Mouse (Mus musculus): ENCODE data around the gene Nectin3. TPM values are rescaled to one million over a fixed set of nuclear protein-coding genes. Genes with fewer than 3 reads are reported as not detected.

Nectin3 gene
- 28.0 and 42.7 TPM in 2 replicates for polyA plus RNA-seq (2016; fragmentation: Nextera tagmentation; extraction: Ambion mirVana)

- H3K9me3 ChIP-seq (replicated peaks), result no peaks in the 10 kb centered on the region
- WGBS, result 11% methylated on average over 4 of the region's 4 CpGs
- H3K4me3 ChIP-seq, result peak within 1 kb of the TSS; percentile 92
- peaks cover 35% of the 10 kb centered on the region for H3K4me1 ChIP-seq
- DNase-seq (ENCODE audit: low spot score), result no peak
- no peaks in the 10 kb centered on the region for H3K36me3 ChIP-seq
- peaks cover 9% of the 10 kb centered on the region; the same call in 1 of the 2 replicates for H3K27me3 ChIP-seq (ENCODE audit: low read depth, poor library complexity, severe bottlenecking)
- peak within 1 kb of the TSS; percentile 98 for H3K27ac ChIP-seq (replicated peaks)
These were observed at the start of gene Nectin3 for GRCm38 (mm10) chr16:46498421-46498789. Gene Nectin3 (minus strand): TSS chr16:46498525.

- Histone ChIP-seq H3K36me3 (no peaks in the 10 kb centered on the region), H3K4me1 (no peaks in the 10 kb centered on the region), H3K27ac (replicated peaks) (no peak overlapping the region), H3K27me3 (ENCODE audit: low read depth, poor library complexity, severe bottlenecking) (no peaks in the 10 kb centered on the region), H3K4me3 (no peak overlapping the region), H3K9me3 (replicated peaks) (no peaks in the 10 kb centered on the region)
- no peak for DNase-seq (ENCODE audit: low spot score)
- 87% methylated on average over 3 of the region's 3 CpGs for WGBS
These were observed 39.8 kb upstream of the Nectin3 start for GRCm38 (mm10) chr16:46538092-46538491.

- H3K9me3 ChIP-seq (replicated peaks), result no peaks in the 10 kb centered on the region
- 86% methylated on average over 5 of the region's 5 CpGs for WGBS
- H3K4me1 ChIP-seq, result peaks cover 7% of the 10 kb centered on the region
- H3K27me3 ChIP-seq (ENCODE audit: low read depth, poor library complexity, severe bottlenecking), result no peaks in the 10 kb centered on the region
- H3K4me3 ChIP-seq, result no peak overlapping the region
- H3K27ac ChIP-seq (replicated peaks), result no peak overlapping the region
- no peak for DNase-seq (ENCODE audit: low spot score)
- H3K36me3 ChIP-seq, result no peaks in the 10 kb centered on the region
These were observed 34.3 kb upstream of the Nectin3 start for GRCm38 (mm10) chr16:46532465-46533254.

DNA sequence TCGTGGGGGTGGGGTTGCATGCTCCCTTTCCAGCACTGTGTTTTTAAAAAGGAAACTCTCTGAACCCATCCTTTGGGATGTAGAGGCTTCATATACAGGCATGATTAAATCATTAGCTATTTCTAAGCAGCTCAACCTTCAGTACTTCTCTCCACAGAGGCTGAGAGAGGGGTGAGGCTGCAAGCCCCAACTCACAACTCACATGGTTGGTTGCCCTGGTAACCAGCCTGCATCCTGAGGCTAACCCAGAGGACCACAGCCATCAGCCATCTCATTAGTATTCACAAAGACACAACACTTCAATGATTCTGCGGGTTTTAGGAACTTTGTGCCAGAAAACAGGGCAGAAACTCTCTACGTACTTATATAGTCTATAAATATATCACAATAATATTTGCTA, 32.7 kb upstream of the Nectin3 start:
- Histone ChIP-seq H3K27ac (replicated peaks) (no peak overlapping the region), H3K4me3 (no peak overlapping the region), H3K4me1 (peaks cover 7% of the 10 kb centered on the region), H3K36me3 (no peaks in the 10 kb centered on the region), H3K9me3 (replicated peaks) (no peaks in the 10 kb centered on the region), H3K27me3 (ENCODE audit: low read depth, poor library complexity, severe bottlenecking) (no peaks in the 10 kb centered on the region)
- 61% methylated on average over 3 of the region's 3 CpGs for WGBS
- peak; percentile 29 for DNase-seq (ENCODE audit: low spot score)

DNA sequence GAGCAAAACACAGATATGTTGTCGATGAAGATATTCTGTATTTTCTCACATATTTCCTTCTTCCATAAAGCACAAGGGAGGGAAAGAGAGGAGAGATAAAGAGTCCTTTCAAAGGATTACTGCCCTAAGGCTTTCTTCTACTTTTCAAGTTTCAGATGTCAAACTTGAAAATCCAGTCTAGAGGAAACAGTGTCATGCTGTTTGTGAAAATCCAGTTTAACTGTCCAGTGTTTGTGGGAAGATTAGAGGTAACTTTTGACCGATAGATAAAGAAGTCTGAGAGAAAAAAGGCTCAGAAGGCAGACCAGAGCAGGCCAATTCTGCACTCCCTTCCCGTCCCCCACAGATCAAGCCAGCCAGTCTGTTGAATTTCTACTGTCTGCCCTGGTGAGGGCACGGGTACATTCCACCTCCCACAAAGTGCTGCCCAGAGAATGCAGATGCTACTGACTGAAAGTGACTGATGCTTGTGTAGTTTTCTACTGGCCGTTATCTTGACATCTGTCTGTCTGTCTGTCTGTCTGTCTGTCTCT, 22.6 kb upstream of the Nectin3 start:
- DNase-seq (ENCODE audit: low spot score), result no peak
- Histone ChIP-seq H3K36me3 (no peaks in the 10 kb centered on the region), H3K9me3 (replicated peaks) (no peaks in the 10 kb centered on the region), H3K4me1 (no peaks in the 10 kb centered on the region; the same call in 1 of the 2 replicates), H3K27ac (replicated peaks) (no peak overlapping the region), H3K27me3 (ENCODE audit: low read depth, poor library complexity, severe bottlenecking) (no peaks in the 10 kb centered on the region), H3K4me3 (no peak overlapping the region)
- WGBS, result 72% methylated on average over 5 of the region's 5 CpGs

DNA sequence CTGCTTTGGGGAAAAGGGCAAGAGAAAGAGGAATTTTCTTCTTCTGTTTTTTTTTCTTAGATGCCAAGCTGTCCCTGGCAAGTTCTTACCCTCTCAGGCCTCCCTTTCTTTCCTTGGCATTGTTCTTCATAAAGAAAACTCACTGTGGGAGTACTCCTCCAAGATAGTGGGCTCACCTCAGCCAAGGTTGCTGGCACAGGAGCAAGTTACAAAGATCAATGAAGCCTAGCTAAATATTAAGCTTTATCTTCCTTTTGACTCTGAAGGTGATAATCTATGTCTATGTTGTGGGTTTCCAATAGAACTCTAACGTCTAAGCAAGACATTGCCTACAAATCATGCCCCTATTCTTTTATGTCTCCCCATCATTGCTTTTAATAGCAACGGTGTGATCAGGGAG, 21.3 kb upstream of the Nectin3 start:
- Histone ChIP-seq H3K27ac (replicated peaks) (no peak overlapping the region), H3K4me1 (no peaks in the 10 kb centered on the region), H3K4me3 (no peak overlapping the region), H3K27me3 (ENCODE audit: low read depth, poor library complexity, severe bottlenecking) (no peaks in the 10 kb centered on the region), H3K9me3 (replicated peaks) (no peaks in the 10 kb centered on the region), H3K36me3 (no peaks in the 10 kb centered on the region)
- 84% methylated on average over 2 of the region's 2 CpGs for WGBS
- no peak for DNase-seq (ENCODE audit: low spot score)

DNA sequence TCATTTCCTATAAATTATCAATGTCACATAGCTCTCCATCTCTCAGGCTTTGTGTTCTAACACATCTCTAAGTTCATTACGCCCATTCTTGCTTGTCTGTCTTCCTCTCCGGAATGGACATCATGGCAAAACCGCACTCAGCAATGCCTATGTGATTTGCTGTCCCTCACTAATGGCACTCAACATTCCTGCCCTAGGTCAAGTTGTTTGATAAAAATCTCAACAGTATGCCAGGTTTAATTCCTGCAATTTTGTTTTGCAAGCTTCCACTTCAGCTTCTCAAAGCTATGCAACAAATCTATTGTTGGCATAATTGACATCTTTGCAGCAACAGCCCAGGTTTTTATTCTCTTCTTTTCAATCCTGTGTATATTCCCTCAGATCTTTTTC, 9.6 kb upstream of the Nectin3 start:
- Histone ChIP-seq H3K27me3 (ENCODE audit: low read depth, poor library complexity, severe bottlenecking) (no peaks in the 10 kb centered on the region), H3K27ac (replicated peaks) (no peak overlapping the region), H3K4me3 (no peak overlapping the region), H3K4me1 (no peaks in the 10 kb centered on the region), H3K9me3 (replicated peaks) (no peaks in the 10 kb centered on the region), H3K36me3 (no peaks in the 10 kb centered on the region)
- 86% methylated on average over 3 of the region's 3 CpGs for WGBS
- no peak for DNase-seq (ENCODE audit: low spot score)

DNA sequence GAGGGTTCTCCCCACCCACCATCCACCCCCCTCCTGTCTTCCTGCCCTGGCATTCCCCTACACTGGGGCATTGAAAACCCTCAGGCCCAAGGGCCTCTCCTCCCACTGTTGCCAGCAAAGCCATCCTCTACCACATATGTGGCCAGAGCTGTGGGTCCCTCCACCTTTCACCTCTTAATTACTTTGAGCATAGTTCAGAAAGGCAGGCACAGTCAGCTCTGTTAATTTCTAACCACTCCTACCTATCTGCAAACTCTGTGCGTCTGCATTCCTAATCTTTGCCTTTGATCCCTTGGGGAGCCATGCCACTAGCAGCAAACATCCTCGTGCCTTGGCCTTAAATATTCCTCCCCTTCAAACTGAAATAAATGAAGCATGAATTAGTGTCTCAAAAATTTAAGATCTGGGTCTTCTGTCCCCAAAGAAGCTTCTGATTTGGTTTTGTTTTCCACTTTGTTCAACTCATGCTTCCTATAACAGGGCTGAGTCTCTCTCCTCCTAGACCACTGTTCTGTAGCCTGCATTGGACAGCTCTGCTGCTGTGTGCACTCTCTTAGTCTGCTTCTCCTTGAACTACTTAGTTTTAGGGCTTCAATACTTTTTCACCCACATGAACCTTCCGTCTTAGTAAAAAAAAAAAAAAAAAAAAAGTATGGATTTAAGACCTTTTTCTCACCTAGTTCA, 9.1 kb upstream of the Nectin3 start:
- Histone ChIP-seq H3K27ac (replicated peaks) (no peak overlapping the region), H3K4me1 (peaks cover 2% of the 10 kb centered on the region), H3K9me3 (replicated peaks) (no peaks in the 10 kb centered on the region), H3K4me3 (no peak overlapping the region), H3K27me3 (ENCODE audit: low read depth, poor library complexity, severe bottlenecking) (no peaks in the 10 kb centered on the region), H3K36me3 (no peaks in the 10 kb centered on the region)
- no peak for DNase-seq (ENCODE audit: low spot score)
- WGBS, result 40% methylated on average over 3 of the region's 3 CpGs

- no peak overlapping the region for H3K27ac ChIP-seq (replicated peaks)
- no peaks in the 10 kb centered on the region for H3K9me3 ChIP-seq (replicated peaks)
- H3K27me3 ChIP-seq (ENCODE audit: low read depth, poor library complexity, severe bottlenecking), result peaks cover 3% of the 10 kb centered on the region; the same call in 1 of the 2 replicates
- 89% methylated on average over 4 of the region's 4 CpGs for WGBS
- no peaks in the 10 kb centered on the region for H3K36me3 ChIP-seq
- peaks cover 5% of the 10 kb centered on the region for H3K4me1 ChIP-seq
- DNase-seq (ENCODE audit: low spot score), result no peak
- no peak overlapping the region for H3K4me3 ChIP-seq
These were observed 5.7 kb upstream of the Nectin3 start for GRCm38 (mm10) chr16:46504006-46504405.

DNA sequence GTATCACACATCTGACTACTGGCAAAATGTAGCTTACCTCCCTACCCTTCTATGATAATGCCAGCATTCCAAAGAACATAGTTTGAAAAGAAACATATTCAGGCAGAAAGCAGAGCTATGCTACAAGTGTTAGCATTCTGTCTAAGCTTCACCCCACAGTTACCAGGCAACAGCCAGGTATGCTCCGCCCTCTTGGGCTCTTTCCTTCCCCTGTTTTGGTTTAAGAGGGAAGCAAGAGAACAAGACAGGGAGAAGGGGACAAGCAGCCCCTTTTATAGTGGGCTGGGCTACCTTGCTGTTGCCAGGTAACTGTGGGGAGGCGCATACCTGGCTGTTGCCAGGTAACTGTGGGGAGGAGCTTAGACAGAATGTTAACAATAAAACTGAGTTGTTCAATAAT, 4.0 kb upstream of the Nectin3 start:
- H3K27me3 ChIP-seq (ENCODE audit: low read depth, poor library complexity, severe bottlenecking), result peaks cover 9% of the 10 kb centered on the region; the same call in 1 of the 2 replicates
- H3K27ac ChIP-seq (replicated peaks), result no peak overlapping the region
- no peaks in the 10 kb centered on the region for H3K9me3 ChIP-seq (replicated peaks)
- no peak for DNase-seq (ENCODE audit: low spot score)
- peaks cover 15% of the 10 kb centered on the region for H3K4me1 ChIP-seq
- WGBS, result 69% methylated on average over 2 of the region's 2 CpGs
- no peaks in the 10 kb centered on the region for H3K36me3 ChIP-seq
- H3K4me3 ChIP-seq, result no peak overlapping the region

DNA sequence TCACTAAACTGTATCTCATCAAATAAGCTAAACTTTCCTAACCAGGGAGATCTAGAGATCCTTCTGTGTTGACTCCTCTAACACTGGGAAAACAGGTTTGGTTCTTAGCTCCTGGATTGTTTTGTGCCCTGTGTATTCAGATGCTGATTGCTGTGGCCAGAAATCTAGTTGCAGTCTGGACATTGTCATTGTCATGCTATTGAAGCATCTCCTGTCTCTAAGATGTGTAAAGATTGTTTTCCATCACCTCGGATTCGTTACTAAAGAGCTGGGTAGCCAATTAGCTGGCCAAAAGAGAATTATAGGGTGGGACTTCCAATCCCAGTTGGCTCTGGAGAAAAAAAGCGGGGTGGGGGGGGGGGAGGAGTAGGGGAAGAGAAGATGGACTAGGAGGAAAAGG, 2.4 kb upstream of the Nectin3 start:
- 52% methylated on average over 3 of the region's 3 CpGs for WGBS
- peaks cover 9% of the 10 kb centered on the region; the same call in 1 of the 2 replicates for H3K27me3 ChIP-seq (ENCODE audit: low read depth, poor library complexity, severe bottlenecking)
- no peaks in the 10 kb centered on the region for H3K9me3 ChIP-seq (replicated peaks)
- H3K4me3 ChIP-seq, result no peak overlapping the region
- no peak for DNase-seq (ENCODE audit: low spot score)
- no peaks in the 10 kb centered on the region for H3K36me3 ChIP-seq
- no peak overlapping the region for H3K27ac ChIP-seq (replicated peaks)
- H3K4me1 ChIP-seq, result peaks cover 15% of the 10 kb centered on the region

- under 1% methylated on average over 32 of the region's 32 CpGs for WGBS
- DNase-seq (ENCODE audit: low spot score), result peak; percentile 51
- peaks cover 9% of the 10 kb centered on the region; the same call in 1 of the 2 replicates for H3K27me3 ChIP-seq (ENCODE audit: low read depth, poor library complexity, severe bottlenecking)
These were observed 472 bp downstream of the Nectin3 start for GRCm38 (mm10) chr16:46497686-46498420.

More at GRCm38 (mm10) chr16:46497686-46498420, 472 bp downstream of the Nectin3 start:
- H3K27ac ChIP-seq (replicated peaks), result peak overlapping the region; percentile 98
- H3K9me3 ChIP-seq (replicated peaks), result no peaks in the 10 kb centered on the region
- peak overlapping the region; percentile 92 for H3K4me3 ChIP-seq
- no peaks in the 10 kb centered on the region for H3K36me3 ChIP-seq
- H3K4me1 ChIP-seq, result peaks cover 37% of the 10 kb centered on the region

All from midbrain, embryonic 10.5 days (tissue).